Mouse (Mus musculus) lung, postnatal 4 days (tissue): ENCODE measurements around the gene Atp13a2.

ENCODE experiments used
- DNase-seq, 2 experiments: peaks; one replicate each; pipeline ENCODE4 v3.0.0; 2021

Gene Atp13a2

DNA sequence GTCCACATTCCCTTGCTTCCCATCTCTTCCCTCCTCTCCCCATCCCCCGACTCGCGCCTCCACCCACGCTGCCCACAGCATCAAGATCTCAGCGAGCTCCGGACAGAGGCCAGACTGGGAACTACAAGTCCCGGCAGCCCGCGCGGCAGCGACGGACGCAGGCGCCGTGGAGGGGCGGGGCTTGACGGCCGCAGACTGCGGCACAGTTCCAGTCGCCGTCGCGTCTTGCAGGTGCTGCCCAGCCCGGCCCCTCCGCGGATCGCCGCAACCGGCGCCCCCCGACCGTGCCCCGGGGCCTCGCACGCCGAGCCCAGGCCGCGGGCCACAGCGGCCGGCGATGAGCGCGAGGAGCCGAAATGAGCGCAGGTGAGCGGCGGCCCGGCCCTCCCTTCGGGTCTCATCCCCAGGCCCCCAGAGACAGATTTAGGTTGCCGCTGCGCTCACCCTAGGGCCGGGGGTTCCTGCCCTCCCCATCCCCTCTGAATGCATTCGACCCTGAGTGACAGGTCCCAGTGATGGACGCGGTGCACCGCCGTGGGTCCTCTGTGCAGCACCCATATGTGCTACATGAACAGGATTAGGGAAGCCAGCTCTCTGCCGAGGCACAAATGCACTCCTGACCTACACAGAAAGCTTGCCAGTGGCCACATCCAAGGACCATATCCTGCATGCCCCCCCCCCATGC is at the start of gene Atp13a2:
Atp13a2 (plus strand) TSS at position 163 of the 685 bp plus-strand sequence.
- DNase-seq: peak; percentile 92 to 93

DNA sequence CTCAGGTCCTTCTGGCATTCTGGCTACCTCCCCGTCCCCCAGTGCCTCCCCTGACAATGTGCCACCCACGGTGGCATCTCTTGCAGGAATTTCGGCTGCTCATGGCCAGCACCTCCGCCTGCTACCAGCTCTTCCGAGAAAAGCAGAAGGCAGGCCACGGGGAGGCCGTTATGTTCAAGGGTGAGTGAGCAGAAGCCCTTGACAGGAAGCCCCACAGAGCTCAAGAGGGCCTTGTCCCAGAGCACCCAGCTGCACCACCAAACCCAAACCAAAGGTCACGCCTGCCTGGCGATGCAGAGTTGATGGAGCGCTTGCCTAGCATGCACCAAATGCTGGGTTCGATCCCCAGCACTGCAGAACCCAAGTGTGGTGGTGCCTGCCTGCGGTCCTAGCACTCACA is 42.3 kb upstream of the Atp13a2 start:
- DNase-seq: no peak

DNA sequence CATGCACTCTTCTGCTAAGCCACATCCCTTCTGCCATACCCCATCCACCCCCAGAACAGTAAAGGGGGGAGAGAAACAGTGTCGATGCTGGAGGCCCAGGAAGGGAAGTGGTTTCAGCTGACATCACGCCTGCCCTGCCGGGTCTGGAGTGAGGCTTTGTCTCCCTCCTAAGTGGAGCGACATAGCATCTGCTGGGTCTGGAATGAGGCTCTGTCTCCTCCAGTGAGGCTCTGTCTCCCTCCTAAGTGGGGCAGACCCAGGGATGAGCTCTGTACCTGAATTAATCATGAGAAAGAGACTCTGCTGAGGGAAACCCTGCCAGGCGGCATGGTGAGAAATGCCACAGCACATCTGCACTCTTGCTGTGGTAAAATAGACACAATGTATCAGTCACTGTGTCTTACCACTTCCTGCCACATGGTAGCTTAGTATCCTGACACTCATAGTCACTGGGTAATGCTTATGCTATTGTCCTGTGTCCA is 41.7 kb upstream of the Atp13a2 start:
- DNase-seq: peak in 1 of 2 experiments; percentile 45

DNA sequence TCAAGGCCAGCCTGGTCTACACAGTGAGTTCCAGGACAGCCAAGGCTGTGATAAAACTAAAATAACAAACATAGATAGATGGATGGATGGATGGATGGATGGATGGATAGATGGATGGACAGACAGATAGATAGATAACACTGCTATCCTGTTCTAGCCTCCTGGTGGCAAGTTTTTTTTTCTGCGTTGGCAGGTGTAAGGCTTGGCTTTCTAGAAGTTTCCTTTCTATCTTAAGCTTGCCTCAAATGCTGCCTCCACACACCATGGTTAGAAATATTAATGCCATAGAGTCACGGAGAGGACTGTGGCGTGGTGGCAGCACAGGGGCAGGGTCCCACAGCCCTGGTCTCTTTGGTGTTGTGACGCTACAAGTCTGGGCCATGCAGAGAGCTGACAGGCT is 41.1 kb upstream of the Atp13a2 start:
- DNase-seq: no peak

DNA sequence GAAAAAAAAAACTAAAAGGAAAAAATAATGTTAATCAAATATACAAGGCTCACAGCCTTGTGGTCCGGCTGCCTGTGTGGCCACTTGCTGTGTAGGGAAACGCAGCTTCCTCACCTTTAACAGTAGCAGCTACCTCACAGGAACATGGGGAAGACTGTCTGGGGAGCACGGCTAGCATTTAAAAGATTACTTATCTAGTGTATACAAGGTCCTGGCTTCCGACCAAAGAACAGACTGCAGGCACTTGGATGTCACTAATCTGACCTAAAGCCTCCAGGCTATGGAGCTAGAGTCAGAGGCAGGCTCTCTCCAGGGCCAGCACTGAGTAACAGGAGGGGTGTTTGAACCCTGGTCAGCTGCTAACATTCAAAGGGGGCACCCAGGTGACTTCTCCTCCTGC is 40.6 kb upstream of the Atp13a2 start:
- no peak for DNase-seq

DNA sequence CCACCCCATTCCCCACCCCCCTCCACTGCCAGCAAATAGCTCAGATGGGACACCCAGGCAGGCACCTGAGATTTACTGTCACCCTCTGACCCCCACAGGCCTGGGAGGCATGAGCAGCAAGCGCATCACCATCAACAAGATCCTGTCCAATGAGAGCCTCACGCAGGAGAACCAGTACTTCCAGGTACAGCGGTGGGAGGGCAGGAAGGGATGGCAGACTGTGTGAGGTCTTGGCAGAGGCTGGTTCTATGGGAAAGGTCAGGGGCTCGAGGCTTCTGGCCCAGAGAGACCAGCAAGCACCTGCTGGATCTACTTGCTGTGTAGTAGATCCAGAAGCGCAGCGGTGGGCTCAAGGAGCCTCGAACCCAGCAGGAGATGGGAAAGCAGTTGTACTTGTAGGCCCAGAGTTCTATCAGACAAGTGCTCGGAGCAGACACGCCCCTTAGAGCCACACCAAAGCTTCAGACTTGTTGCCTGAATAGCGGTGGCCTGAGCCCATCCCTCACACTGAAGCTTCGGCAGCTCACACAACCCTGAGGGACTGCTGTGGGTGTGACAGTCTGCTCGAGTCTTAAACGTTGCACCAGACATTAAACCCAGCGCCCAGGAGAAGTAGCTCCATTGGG is 40.0 kb upstream of the Atp13a2 start:
- no peak for DNase-seq

DNA sequence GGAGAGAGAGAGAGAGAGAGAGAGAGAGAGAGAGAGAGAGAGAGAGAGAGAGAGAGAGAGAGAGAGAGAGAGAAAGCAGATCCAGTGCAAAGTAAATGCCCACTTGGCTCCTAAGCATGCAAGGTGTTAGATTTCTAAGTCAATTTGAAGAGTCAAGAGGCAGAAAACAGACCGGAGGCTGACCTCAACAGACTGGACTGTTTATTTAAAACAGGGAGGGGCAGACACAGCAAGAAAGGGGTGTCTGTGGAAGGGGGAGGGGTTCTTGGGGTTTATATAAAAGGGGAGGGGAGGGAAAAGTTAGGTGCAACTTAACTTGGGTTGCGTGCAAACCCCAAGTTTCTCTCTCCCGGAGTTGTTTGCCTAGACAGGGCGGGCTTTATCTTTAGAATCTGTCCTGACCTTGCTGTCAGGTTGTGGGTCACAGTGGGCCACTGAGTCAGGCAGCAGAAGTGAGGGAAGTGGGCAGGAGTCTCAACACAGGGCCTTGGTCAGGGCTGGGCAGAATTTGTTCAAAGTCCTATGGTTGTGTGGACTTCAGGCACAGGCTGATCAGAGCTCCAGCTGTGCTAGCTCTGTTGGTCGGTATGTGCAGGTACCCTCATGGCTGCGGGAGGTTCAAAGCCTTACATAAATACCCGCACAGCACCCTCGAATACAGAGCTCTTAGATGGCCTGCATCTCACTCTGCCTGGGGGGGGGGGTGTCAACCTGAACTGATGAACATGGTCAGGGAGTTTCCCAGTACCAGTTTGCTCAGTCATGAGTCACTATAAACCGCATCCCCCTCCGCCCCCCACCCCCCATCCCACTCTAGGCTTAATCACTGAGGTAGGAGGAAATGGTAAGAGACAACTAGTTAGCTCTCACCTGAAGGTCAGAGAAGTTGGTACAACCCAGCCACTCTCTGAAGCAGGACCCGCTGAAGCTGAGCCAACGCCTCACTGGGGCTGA is 38.9 kb upstream of the Atp13a2 start:
- DNase-seq: no peak

DNA sequence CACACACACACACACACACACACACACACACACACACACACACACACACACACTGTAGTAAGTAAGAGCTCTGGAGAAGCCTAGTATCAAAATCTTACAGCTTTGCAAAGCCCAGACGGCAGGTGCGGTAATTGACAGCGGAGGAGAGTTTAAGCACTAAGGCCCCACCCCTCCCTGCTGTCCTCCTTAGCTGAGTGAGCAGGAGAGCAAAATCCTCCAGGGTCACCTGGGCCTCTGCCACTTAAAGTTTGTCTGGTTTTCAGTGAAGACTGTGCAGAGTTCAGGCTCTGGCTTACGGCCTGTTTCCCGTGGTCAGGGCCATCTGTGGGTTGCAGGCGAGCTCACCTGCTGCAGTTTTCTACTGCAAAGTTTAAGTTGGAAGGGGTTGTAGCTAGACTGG is 38.2 kb upstream of the Atp13a2 start:
- DNase-seq: no peak

DNA sequence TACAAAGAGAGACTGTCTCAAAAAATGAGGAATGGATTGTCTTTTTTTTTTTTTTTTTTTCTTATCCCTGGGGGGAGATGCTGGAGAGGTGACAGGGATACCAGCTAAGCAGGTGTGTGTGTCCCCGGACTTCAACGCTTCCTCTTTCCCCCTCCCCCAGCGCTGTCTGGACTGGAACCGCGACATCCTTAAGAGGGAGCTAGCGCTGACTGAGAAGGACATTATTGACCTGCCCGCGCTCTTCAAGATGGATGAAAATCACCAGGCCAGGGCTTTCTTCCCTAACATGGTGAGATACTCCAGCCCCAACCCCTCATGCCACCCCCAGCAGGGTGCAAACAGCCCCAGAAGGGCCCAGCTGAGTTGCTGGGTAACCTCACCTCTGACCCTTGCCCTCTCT is 37.6 kb upstream of the Atp13a2 start:
- DNase-seq: no peak

DNA sequence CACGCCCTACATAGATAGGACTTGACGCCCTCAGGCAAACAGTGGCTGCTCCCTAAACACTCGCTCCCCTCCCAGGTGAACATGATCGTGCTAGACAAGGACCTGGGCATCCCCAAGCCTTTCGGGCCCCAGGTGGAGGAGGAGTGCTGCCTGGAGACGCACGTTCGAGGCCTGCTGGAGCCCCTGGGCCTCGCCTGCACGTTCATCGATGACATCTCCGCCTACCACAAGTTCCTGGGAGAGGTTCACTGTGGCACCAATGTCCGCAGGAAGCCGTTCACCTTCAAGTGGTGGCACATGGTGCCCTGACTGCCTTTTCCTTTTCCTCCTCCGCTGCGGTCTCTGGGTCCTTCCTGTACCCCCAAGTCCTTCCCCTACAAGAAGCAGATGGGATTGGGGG is 37.1 kb upstream of the Atp13a2 start:
- no peak for DNase-seq

DNA sequence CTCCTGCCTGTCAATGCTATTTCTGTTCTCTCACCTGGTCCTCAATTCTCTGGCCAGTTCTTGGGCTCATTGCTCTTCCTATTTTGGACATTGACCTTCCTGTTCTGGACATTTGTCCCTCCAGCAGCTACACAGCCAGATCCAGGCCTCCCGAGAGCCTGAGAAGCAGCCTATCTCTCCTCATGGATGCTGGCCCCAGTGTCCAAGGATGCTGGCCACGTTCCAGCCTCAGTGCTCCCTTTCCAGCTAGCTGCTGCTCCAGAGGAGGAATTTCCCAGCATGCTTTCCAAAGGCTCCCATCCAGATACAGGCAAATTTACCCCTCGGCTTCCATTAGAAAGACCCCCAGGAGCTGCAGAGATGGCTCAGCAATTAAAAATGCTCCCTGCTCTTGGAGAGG is 36.1 kb upstream of the Atp13a2 start:
- no peak for DNase-seq

DNA sequence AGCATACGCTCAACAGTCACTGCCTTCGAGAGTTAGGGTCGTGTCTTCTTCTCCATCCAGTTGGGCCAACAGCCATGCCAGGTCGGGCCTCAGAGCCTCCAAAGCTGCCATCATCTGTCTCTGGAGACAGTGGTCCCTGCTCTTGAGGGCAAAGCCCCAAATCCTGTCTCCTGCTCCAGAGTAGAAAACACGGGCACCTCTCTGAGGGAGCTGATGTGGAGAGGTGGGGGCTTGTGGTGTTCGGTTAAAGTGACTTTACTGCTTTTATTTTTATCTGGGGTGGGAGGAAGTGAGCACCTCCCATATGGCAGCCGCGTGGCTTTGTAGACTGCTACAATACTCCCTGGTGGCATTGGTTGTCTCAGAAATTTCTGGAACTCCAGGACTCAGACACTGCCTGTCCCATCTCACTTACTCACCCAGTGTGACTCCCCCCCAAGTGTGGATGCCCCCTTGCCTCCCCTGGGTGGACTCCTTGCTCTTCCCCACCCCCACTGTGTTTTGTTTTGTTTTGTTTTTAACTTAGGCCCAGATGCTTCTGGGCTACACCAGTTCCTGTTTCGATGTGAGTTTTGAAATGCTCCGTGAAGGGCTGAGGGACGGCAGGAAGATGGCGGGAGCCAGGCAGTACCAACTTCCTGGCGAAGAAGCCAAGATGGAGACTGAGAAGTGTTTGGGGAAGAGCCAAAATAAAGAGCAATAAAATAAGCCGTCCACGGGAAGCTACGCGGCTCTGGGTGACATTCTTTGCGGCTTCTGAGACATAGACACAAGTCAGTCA is 34.6 kb upstream of the Atp13a2 start:
- DNase-seq: no peak

DNA sequence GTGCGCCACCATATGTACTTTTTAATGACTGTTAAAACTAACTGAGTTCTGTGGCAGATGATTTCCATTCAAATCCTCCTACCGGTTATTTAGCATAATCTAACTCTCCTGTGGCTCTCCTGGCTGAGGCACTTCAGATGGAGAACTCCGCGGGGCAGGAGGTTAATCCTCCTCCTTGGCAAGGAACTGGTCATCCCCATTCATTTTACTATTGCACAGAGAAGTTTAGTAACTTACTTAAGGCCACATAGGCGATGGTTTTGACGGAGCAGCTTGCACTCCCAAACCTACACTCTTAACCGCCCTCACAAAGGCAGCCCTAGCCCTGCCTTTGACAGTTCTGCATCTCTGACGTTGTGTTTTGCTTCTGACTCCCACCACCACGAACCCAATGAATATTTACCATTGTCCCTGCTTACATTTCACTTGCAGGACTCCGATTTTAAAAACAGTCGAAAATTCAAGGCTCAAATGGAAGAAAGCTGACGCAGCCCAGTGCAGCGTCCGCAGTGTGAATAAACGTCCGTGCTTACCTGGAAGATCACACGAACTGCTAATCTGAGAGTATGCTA is 29.5 kb upstream of the Atp13a2 start:
- DNase-seq: no peak

DNA sequence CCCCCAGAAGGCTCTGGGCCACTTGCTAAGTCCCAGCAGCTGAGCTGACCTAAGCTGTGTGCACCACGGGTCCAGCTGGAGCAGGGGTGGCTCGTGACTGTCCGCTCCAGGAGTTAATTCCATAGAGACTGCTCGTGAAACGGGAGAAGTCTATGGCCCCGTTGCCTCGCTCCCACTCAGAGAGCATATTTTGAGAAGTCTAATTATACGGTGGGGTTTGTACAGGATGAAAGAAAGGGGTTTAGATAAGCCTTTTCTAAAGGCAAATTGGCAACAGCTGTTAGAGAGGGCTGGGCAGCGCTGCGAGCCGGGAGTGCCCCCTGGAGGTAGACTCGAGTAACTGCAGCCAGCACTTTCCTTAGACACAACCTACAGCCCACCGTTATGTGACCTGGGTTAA is 28.9 kb upstream of the Atp13a2 start:
- DNase-seq: peak; percentile 61 to 85

DNA sequence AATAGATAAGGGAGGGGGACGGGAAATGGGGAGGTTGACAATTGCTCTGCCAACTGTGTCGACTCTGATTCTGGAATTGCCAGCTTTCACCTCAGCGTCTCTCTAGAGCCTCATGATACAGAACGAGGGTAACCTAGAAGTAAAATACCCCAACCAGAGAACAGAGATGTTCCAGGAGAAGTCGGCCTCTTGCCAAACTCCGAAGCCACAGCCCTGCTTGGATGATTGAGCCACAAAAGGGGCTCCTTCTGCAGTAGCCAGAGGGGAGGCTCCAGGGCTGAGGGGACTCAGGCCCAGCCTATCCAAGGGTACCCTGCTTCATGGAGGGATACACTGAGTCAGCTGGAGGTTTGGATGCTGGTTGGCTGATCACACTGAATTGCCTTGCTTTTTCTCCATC is 28.4 kb upstream of the Atp13a2 start:
- no peak for DNase-seq

DNA sequence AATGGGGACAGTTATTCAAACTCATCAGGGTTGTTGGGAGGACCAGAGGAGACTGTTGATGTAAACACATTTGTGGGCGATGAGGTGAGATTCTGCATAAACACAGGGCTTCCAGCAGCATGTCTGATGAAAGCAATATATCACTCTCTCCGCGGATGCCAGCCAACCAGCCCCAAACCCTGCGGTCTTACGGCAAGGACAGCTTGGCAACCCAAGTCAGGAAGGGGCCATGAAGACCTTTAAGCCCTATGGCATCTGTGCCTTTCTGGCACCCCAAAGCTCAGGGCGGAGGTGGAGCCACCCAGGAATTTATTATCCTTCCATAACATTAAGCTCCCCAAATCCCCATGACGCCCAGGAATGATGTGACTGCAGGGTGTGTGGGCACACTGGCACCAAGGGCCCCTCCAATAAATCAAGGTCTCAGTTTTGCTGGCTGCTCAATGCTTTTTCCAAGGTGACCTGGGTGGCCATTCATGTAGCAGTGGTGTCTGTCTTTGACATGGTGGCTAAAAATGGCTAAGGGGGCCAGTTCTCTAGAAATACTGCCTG is 27.5 kb upstream of the Atp13a2 start:
- no peak for DNase-seq

DNA sequence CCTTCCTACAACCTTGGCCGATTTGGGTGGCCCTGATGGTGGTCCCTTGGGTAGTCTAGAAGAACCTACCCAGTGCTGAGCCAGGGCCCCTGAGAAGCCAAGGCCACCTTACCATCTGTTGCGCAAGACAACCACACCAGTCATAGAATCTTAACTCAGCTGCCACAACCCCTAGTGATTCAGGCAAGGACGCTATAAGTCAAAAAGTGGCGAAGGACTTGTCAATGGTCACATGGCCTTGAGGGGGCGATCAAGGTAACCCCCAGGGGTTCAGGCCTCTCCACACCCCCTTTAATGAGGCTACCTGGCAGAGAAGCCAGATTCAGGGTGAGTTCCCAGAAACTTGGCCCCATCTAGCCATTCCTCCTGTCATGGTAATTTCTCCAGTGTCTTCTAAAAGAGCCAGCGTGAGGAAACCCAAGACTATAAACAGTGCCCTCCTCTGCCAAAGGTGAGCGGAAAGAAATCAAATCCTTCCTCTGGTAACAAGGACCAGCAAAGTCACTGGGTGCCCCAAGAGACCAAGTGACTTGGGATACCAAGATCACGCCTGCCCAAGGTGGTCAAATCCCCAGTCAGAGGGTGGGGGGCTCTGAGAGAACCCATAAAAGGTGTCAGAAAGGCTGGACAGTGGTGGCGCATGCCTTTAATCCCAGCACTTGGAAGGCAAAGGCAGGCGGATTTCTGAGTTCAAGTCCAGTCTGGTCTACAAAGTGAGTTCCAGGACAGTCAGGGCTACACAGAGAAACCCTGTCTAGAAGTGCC is 26.8 kb upstream of the Atp13a2 start:
- DNase-seq: peak in 1 of 2 experiments; percentile 5

DNA sequence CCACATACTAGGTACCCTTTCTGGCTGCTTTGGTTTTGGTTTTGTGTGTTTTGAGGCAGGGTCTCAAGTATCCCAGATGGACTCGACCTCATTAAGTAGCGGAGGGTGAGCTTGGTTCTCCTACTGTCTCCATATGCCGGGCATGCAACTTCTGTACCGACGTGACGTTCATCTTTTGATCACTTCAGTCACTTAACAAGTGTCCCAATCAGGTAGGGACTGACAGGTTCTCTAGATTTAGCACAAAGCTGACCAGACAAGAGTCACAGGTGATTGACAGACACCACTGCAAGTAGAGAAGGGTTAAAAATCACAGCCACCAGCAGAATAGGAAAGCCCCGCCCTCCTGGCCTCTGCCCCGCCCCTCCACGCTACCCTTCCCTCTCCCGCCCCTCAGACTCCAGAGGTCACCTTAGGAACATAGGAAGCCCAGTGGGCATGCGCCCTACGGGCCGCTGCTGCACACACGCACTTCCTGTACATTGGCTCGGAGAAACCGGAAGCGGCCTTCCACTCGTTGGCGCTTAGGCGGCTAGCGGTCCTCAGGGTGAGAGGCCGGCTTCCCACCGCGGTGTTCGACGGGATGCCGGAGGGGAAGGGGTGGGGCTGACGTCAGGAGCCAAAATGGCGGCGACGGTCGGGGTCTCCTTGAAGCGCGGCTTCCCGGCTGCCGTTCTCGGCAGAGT is 25.7 kb upstream of the Atp13a2 start, which contains the start of gene Sdhb:
Sdhb (plus strand) TSS at position 423 of the 686 bp plus-strand sequence.
- DNase-seq: peak; percentile 96 to 99

DNA sequence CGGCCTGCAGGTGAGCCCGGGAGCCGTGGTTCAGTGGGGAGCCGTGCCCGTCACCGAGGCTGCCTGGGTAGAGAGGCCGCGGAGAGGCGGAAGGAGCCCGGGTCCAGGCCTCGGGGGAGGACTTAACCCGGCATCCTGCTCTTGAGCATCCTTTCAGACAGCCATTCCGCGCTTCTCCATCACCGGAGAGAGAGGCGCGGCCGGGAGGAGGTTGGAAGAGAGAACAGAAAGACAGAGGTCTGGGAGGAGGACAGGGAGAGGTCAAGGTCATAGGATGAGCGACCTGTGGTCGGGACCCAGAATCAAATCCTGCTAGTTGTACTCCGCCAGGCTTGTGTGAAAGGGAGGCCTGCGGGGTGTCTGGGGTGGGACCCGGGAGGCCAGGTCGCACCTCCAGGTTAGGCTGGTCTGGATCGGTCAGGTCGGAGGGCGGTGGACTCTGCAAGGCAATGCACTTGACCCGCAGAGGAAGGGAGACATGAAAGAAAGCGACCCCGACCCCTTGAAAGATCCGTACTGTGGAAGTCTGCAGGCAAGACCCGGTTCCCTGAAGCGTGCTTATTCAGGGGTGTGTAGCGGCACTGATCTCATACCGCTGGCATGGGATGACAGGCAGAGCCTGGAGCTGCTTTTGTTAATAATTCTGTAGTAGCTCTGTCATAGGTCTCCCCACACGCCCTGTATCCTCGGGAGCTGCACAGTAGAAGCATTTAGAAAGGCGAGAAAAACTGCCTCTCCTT is 25.0 kb upstream of the Atp13a2 start:
- DNase-seq: no peak
